Mouse (Mus musculus) heart, embryonic 10.5 days (tissue): ENCODE measurements at regions not wholly inside any gene's neighbourhood (a gene's known extent, or its start where the extent isn't known, plus 50 kb on each side); places are given as distances from the start of the nearest gene placed in this dataset.

Source experiments
- DNase-seq: peaks from one replicate; pipeline ENCODE4 v3.0.0-alpha.2; 2017; ENCODE audit warnings: low spot score
- H3K27ac ChIP-seq: fragments of 300-500 bp; sonication (generic); 2 replicates; pipeline ENCODE4 v1.5.1; 2016; ENCODE audit warnings: mild to moderate bottlenecking
- H3K27me3 ChIP-seq: fragments of 300-500 bp; sonication (generic); 2 replicates; pipeline ENCODE4 v1.6.1; 2016; ENCODE audit warnings: mild to moderate bottlenecking; ENCODE audit not compliant: poor library complexity, insufficient read depth, severe bottlenecking
- H3K36me3 ChIP-seq: fragments of 300-500 bp; sonication (generic); 2 replicates; pipeline ENCODE4 v1.6.1; 2016; ENCODE audit warnings: mild to moderate bottlenecking, moderate library complexity
- H3K4me1 ChIP-seq: fragments of 300-500 bp; sonication (generic); 2 replicates; pipeline ENCODE4 v1.6.1; 2016; ENCODE audit warnings: mild to moderate bottlenecking
- H3K4me3 ChIP-seq: fragments of 300-500 bp; sonication (generic); 2 replicates; pipeline ENCODE4 v1.5.1; 2016; ENCODE audit warnings: mild to moderate bottlenecking, moderate library complexity
- H3K9me3 ChIP-seq: fragments of 300-500 bp; sonication (generic); 2 replicates; pipeline ENCODE4 v1.6.1; 2016; ENCODE audit warnings: mild to moderate bottlenecking, moderate library complexity
- WGBS: fragments of 180-500 bp; shearing (Covaris S2); methylation state at CpG from one replicate; pipeline ENCODE4 v1.1.7; 2016; 5-methylcytosine and 5-hydroxymethylcytosine counted together

GRCm38 (mm10) chr9:24963290-24963689, 125.9 kb upstream of the Gm10181 start:
- no peak for DNase-seq
- 19% methylated on average over 1 of the region's 1 CpGs for WGBS
- H3K27ac ChIP-seq = peak overlapping the region; percentile 69
- no peaks in the 10 kb centered on the region for H3K27me3 ChIP-seq
- H3K36me3 ChIP-seq = no peaks in the 10 kb centered on the region
- no peak overlapping the region for H3K4me3 ChIP-seq
- H3K9me3 ChIP-seq = no peaks in the 10 kb centered on the region
- peaks cover 24% of the 10 kb centered on the region for H3K4me1 ChIP-seq

GRCm38 (mm10) chr9:24967571-24967970, 121.7 kb upstream of the Gm10181 start:
- DNase-seq = no peak
- H3K27me3 ChIP-seq = no peaks in the 10 kb centered on the region
- no peaks in the 10 kb centered on the region for H3K9me3 ChIP-seq
- H3K4me3 ChIP-seq = no peak overlapping the region
- no peaks in the 10 kb centered on the region for H3K36me3 ChIP-seq
- peak overlapping the region; percentile 67 for H3K27ac ChIP-seq
- WGBS = 58% methylated on average over 10 of the region's 10 CpGs
- peaks cover 39% of the 10 kb centered on the region for H3K4me1 ChIP-seq

- Histone ChIP-seq H3K27me3 (no peaks in the 10 kb centered on the region), H3K4me3 (peak overlapping the region; percentile 34), H3K4me1 (peaks cover 54% of the 10 kb centered on the region), H3K9me3 (no peaks in the 10 kb centered on the region), H3K27ac (peak overlapping the region; percentile 87), H3K36me3 (no peaks in the 10 kb centered on the region)
- peak; percentile 97 for DNase-seq
- WGBS = 2% methylated on average over 19 of the region's 19 CpGs
Measured at GRCm38 (mm10) chr9:24974021-24974741, 115.0 kb upstream of the Gm10181 start.

GRCm38 (mm10) chr9:24982796-24983195, 106.4 kb upstream of the Gm10181 start:
- Histone ChIP-seq H3K27ac (no peak overlapping the region), H3K36me3 (no peaks in the 10 kb centered on the region), H3K4me3 (no peak overlapping the region), H3K9me3 (0 out of 2 replicates have a peak, but pooled peaks cover 2% of the 10 kb centered on the region), H3K27me3 (no peaks in the 10 kb centered on the region), H3K4me1 (peaks cover 7% of the 10 kb centered on the region; the same call in 1 of the 2 replicates)
- WGBS = 60% methylated on average over 3 of the region's 3 CpGs
- DNase-seq = no peak

- 33% methylated on average over 7 of the region's 7 CpGs for WGBS
Measured at GRCm38 (mm10) chr9:24994491-24994890, 94.7 kb upstream of the Gm10181 start.

GRCm38 (mm10) chr9:25021095-25021691, 68.0 kb upstream of the Gm10181 start:
- Histone ChIP-seq H3K36me3 (no peaks in the 10 kb centered on the region), H3K27ac (peak overlapping the region; percentile 67), H3K4me1 (peaks cover 13% of the 10 kb centered on the region), H3K4me3 (no peak overlapping the region), H3K27me3 (no peaks in the 10 kb centered on the region), H3K9me3 (no peaks in the 10 kb centered on the region)
- 79% methylated on average over 4 of the region's 4 CpGs for WGBS
- no peak for DNase-seq

More at GRCm38 (mm10) chr9:24994491-24994890, 94.7 kb upstream of the Gm10181 start:
- no peaks in the 10 kb centered on the region for H3K27me3 ChIP-seq
- no peaks in the 10 kb centered on the region for H3K36me3 ChIP-seq
- no peak for DNase-seq
- no peaks in the 10 kb centered on the region for H3K9me3 ChIP-seq
- peaks cover 5% of the 10 kb centered on the region; the same call in 1 of the 2 replicates for H3K4me1 ChIP-seq
- no peak overlapping the region for H3K27ac ChIP-seq
- no peak overlapping the region for H3K4me3 ChIP-seq

GRCm38 (mm10) chr9:25022439-25022838, 66.8 kb upstream of the Gm10181 start:
- H3K36me3 ChIP-seq = no peaks in the 10 kb centered on the region
- DNase-seq = no peak
- no peaks in the 10 kb centered on the region for H3K27me3 ChIP-seq
- no peaks in the 10 kb centered on the region for H3K9me3 ChIP-seq
- 79% methylated on average over 4 of the region's 4 CpGs for WGBS
- H3K4me3 ChIP-seq = no peak overlapping the region
- H3K27ac ChIP-seq = no peak overlapping the region
- H3K4me1 ChIP-seq = peaks cover 21% of the 10 kb centered on the region

GRCm38 (mm10) chr9:25024486-25024885, 64.7 kb upstream of the Gm10181 start:
- 0 out of 2 replicates have a peak overlapping the region, but pooled peaks have one; percentile 11 for H3K27ac ChIP-seq
- no peaks in the 10 kb centered on the region for H3K27me3 ChIP-seq
- H3K4me3 ChIP-seq = no peak overlapping the region
- no peaks in the 10 kb centered on the region for H3K9me3 ChIP-seq
- H3K36me3 ChIP-seq = no peaks in the 10 kb centered on the region
- peaks cover 29% of the 10 kb centered on the region for H3K4me1 ChIP-seq
- peak; percentile 70 for DNase-seq
- 77% methylated on average over 4 of the region's 4 CpGs for WGBS

- peaks cover 24% of the 10 kb centered on the region for H3K4me1 ChIP-seq
- H3K9me3 ChIP-seq = no peaks in the 10 kb centered on the region
- no peak overlapping the region for H3K4me3 ChIP-seq
- peak overlapping the region; percentile 47; the same call in 1 of the 2 replicates for H3K27ac ChIP-seq
- no peaks in the 10 kb centered on the region for H3K36me3 ChIP-seq
- 5% methylated on average over 8 of the region's 8 CpGs for WGBS
- peak; percentile 78 for DNase-seq
- H3K27me3 ChIP-seq = no peaks in the 10 kb centered on the region
Measured at GRCm38 (mm10) chr9:25027581-25027980, 61.6 kb upstream of the Gm10181 start.

- H3K36me3 ChIP-seq = no peaks in the 10 kb centered on the region
- H3K4me3 ChIP-seq = no peak overlapping the region
- peaks cover 24% of the 10 kb centered on the region for H3K4me1 ChIP-seq
- WGBS = 62% methylated on average over 6 of the region's 6 CpGs
- H3K9me3 ChIP-seq = no peaks in the 10 kb centered on the region
- H3K27me3 ChIP-seq = no peaks in the 10 kb centered on the region
- H3K27ac ChIP-seq = no peak overlapping the region
- DNase-seq = peak; percentile 50
Measured at GRCm38 (mm10) chr9:25028305-25028704, 60.9 kb upstream of the Gm10181 start.

GRCm38 (mm10) chr9:25031466-25031865, 57.8 kb upstream of the Gm10181 start:
- Histone ChIP-seq H3K27me3 (no peaks in the 10 kb centered on the region), H3K27ac (no peak overlapping the region), H3K4me3 (no peak overlapping the region), H3K4me1 (peaks cover 20% of the 10 kb centered on the region; the same call in 1 of the 2 replicates), H3K36me3 (no peaks in the 10 kb centered on the region), H3K9me3 (no peaks in the 10 kb centered on the region)
- peak; percentile 58 for DNase-seq
- 85% methylated on average over 6 of the region's 6 CpGs for WGBS
